Mouse (Mus musculus) lung, postnatal 0 days (tissue): ENCODE data around the gene Ube2r2. TPM values are rescaled to one million over a fixed set of nuclear protein-coding genes. Genes with fewer than 3 reads are reported as not detected.
A peak's percentile ranks its signal among the peaks of the same experiment; 100 is the strongest.

Source experiments
- ATAC-seq: fragments of 200-750 bp; cut with Nextera tagmentation; 2 replicates; pipeline ENCODE4 v1.8.0; 2017; ENCODE audit warnings: moderate library complexity
- DNase-seq: peaks from one replicate; pipeline ENCODE4 v3.0.0-alpha.2; 2016; ENCODE audit warnings: low spot score
- H3K27ac ChIP-seq: fragments of 300-500 bp; sonication (generic); 2 replicates; pipeline ENCODE4 v1.5.1; 2014; ENCODE audit warnings: antibody characterized with exemption, mild to moderate bottlenecking, low read length, mixed read lengths
- H3K27me3 ChIP-seq: fragments of 300-500 bp; sonication (generic); replicated peaks from 2 replicates; pipeline ENCODE4 v1.6.1; 2014; ENCODE audit warnings: low read length, mixed read lengths; ENCODE audit not compliant: insufficient read depth
- H3K36me3 ChIP-seq: fragments of 300-500 bp; sonication (generic); 2 replicates; pipeline ENCODE4 v1.6.1; 2014; ENCODE audit warnings: low read length, mixed read lengths; ENCODE audit not compliant: insufficient read depth
- H3K4me1 ChIP-seq: fragments of 300-500 bp; sonication (generic); 2 replicates; pipeline ENCODE4 v1.6.1; 2014; ENCODE audit warnings: antibody characterized with exemption, low read depth, low read length, mixed read lengths; ENCODE audit not compliant: insufficient read depth
- H3K4me2 ChIP-seq: fragments of 300-500 bp; sonication (generic); replicated peaks from 2 replicates; pipeline ENCODE4 v1.6.1; 2014; ENCODE audit warnings: low read depth, mild to moderate bottlenecking, low read length, moderate library complexity, mixed read lengths
- H3K4me3 ChIP-seq: fragments of 300-500 bp; sonication (generic); 2 replicates; pipeline ENCODE4 v1.5.1; 2014; ENCODE audit warnings: low read depth, low read length
- H3K9ac ChIP-seq: fragments of 300-500 bp; sonication (generic); replicated peaks from 2 replicates; pipeline ENCODE4 v1.6.1; 2014; ENCODE audit warnings: low read depth, mild to moderate bottlenecking
- H3K9me3 ChIP-seq: fragments of 300-500 bp; sonication (generic); 2 replicates; pipeline ENCODE4 v1.6.1; 2016; ENCODE audit warnings: low read length, mixed read lengths
- CTCF ChIP-seq: IDR thresholded peaks from 2 replicates; pipeline ENCODE4 v1.5.1; 2016; ENCODE audit warnings: antibody characterized with exemption, mild to moderate bottlenecking
- EP300 ChIP-seq: IDR thresholded peaks from 2 replicates; pipeline ENCODE4 v1.6.1; 2016; ENCODE audit warnings: antibody characterized with exemption, mild to moderate bottlenecking, control low read depth
- WGBS: fragments of 180-500 bp; shearing (Covaris S2); extraction: QIAGEN DNeasy Blood & Tissue Kit; methylation state at CpG from one replicate; pipeline ENCODE4 v1.1.7; 2014; 5-methylcytosine and 5-hydroxymethylcytosine counted together
- polyA plus RNA-seq: library from polyadenylated mRNA; unstranded; fragments of >200 nt; fragmentation: Nextera tagmentation; extraction: Ambion mirVana; gene quantifications from 2 replicates; pipeline ENCODE4 v1.2.1, GENCODE M21; 2015

The Ube2r2 gene
- polyA plus RNA-seq, 1 experiment from 2014 or later, result 77.9 TPM

GRCm38 (mm10) chr4:41179825-41180725 is 44.5 kb downstream of the Ube2r2 start:
- Histone ChIP-seq H3K9me3 (no peaks in the 10 kb centered on the region), H3K4me1 (peaks cover 3% of the 10 kb centered on the region; the same call in 1 of the 2 replicates), H3K27ac (0 out of 2 replicates have a peak overlapping the region, but pooled peaks have one; percentile 27), H3K27me3 (no peaks in the 10 kb centered on the region), H3K36me3 (peaks cover 6% of the 10 kb centered on the region; the same call in 1 of the 2 replicates), H3K4me2 (no peak overlapping the region), H3K4me3 (no peak overlapping the region), H3K9ac (no peak overlapping the region)
- WGBS, result 54% methylated on average over 15 of the region's 15 CpGs
- peak; percentile 67; the same call in 1 of the 2 replicates for ATAC-seq
- peak; percentile 45 for DNase-seq
- TF ChIP-seq EP300 (no peak), CTCF (no peak)

GRCm38 (mm10) chr4:41189809-41190208 is 54.3 kb downstream of the Ube2r2 start:
- no peaks in the 10 kb centered on the region for H3K27me3 ChIP-seq
- TF ChIP-seq EP300, result no peak
- TF ChIP-seq CTCF, result no peak
- H3K27ac ChIP-seq, result no peak overlapping the region
- no peak overlapping the region for H3K9ac ChIP-seq
- no peak overlapping the region for H3K4me3 ChIP-seq
- 85% methylated on average over 2 of the region's 2 CpGs for WGBS
- ATAC-seq, result no peak
- no peak for DNase-seq
- H3K4me1 ChIP-seq, result no peaks in the 10 kb centered on the region
- H3K4me2 ChIP-seq, result no peak overlapping the region
- peaks cover 37% of the 10 kb centered on the region for H3K36me3 ChIP-seq
- H3K9me3 ChIP-seq, result no peaks in the 10 kb centered on the region

- 57% methylated on average over 14 of the region's 14 CpGs for WGBS
- peaks cover 32% of the 10 kb centered on the region for H3K36me3 ChIP-seq
- H3K9ac ChIP-seq, result no peak overlapping the region
- no peak for TF ChIP-seq CTCF
- TF ChIP-seq EP300, result no peak
- H3K4me2 ChIP-seq, result no peak overlapping the region
- ATAC-seq (no peak), DNase-seq (no peak)
- no peaks in the 10 kb centered on the region for H3K4me1 ChIP-seq
- H3K4me3 ChIP-seq, result no peak overlapping the region
- no peaks in the 10 kb centered on the region for H3K27me3 ChIP-seq
- no peaks in the 10 kb centered on the region for H3K9me3 ChIP-seq
- no peak overlapping the region for H3K27ac ChIP-seq
Observed at GRCm38 (mm10) chr4:41192544-41193512, 57.3 kb downstream of the Ube2r2 start.

GRCm38 (mm10) chr4:41195328-41195727 is 59.8 kb downstream of the Ube2r2 start:
- Histone ChIP-seq H3K27ac (no peak overlapping the region), H3K36me3 (peaks cover 45% of the 10 kb centered on the region), H3K4me3 (no peak overlapping the region), H3K9me3 (no peaks in the 10 kb centered on the region), H3K4me1 (no peaks in the 10 kb centered on the region), H3K27me3 (no peaks in the 10 kb centered on the region), H3K9ac (no peak overlapping the region), H3K4me2 (no peak overlapping the region)
- WGBS, result 87% methylated on average over 15 of the region's 15 CpGs
- ATAC-seq (no peak), DNase-seq (no peak)
- no peak for TF ChIP-seq CTCF
- no peak for TF ChIP-seq EP300

GRCm38 (mm10) chr4:41196861-41197610 is 61.5 kb downstream of the Ube2r2 start:
- H3K27me3 ChIP-seq, result no peaks in the 10 kb centered on the region
- H3K4me2 ChIP-seq, result no peak overlapping the region
- DNase-seq (peak; percentile 56), ATAC-seq (peak; percentile 63)
- no peaks in the 10 kb centered on the region for H3K4me1 ChIP-seq
- H3K27ac ChIP-seq, result no peak overlapping the region
- no peaks in the 10 kb centered on the region for H3K9me3 ChIP-seq
- no peak overlapping the region for H3K9ac ChIP-seq
- TF ChIP-seq EP300 (no peak), CTCF (peak; percentile 6; the same call in 1 of the 2 replicates)
- WGBS, result 50% methylated on average over 3 of the region's 3 CpGs
- H3K4me3 ChIP-seq, result no peak overlapping the region
- peaks cover 52% of the 10 kb centered on the region for H3K36me3 ChIP-seq
